Mouse (Mus musculus): ENCODE results near the gene Olfml2b.

DNA sequence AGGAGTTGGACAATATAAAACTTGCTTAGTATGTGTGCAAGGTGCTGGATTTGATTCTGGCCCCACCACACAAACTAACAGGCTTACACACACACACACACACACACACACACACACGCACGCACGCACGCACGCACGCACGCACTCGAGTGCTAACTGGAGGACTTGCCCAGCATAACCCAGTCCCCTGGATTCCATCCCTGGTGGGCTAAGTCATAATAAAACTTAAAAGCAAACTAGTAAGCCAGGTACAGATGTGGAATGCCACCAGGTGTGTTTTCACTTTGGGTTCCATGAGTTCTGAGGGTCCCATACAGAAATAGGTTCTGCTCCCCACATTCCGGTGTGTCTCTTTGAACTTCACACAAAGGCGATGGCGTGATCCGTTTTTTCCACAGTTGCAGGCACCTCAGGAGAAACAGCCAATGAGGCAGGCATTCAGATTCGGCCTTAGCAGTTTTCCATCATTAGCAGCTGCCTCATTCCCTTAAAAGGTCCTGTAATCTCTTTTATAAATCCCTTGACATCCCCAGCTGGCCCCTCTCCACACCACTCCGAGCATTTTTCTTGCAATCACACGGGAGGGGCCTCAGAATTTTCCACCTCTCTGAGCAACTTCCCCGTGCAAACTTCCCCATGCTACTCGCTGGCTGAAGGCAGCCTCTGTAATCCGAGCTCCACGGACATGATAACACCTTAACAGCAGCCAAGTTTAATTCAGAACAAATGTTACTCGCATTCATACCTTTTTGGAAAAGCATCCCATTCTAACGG lies 38.9 kb upstream of the Olfml2b start:
- TF ChIP-seq CTCF (IDR thresholded peaks at IDR 0.05; ENCODE audit: control insufficient read depth, insufficient read depth, insufficient read length): no peak
- TF ChIP-seq MYOG (IDR thresholded peaks at IDR 0.05; ENCODE audit: control insufficient read depth, extremely low read depth, insufficient read length): no peak
- no peak for TF ChIP-seq CEBPB (IDR thresholded peaks at IDR 0.05; ENCODE audit: low read depth)
- no peak for TF ChIP-seq USF1 (IDR thresholded peaks at IDR 0.05; ENCODE audit: low read depth)
- no peak for TF ChIP-seq MYOD1 (IDR thresholded peaks at IDR 0.05; ENCODE audit: control insufficient read depth, insufficient read length, low read depth)
- no peak for TF ChIP-seq MAX (IDR thresholded peaks at IDR 0.05)
